Mouse (Mus musculus): ENCODE results near the gene Pak6. TPM values are rescaled to one million over a fixed set of nuclear protein-coding genes. Genes with fewer than 3 reads are reported as not detected.
A peak's percentile ranks its signal among the peaks of the same experiment; 100 is the strongest.

Gene Pak6
- polyA plus RNA-seq, 1 experiment from 2014 or later = 1.6 TPM

DNA sequence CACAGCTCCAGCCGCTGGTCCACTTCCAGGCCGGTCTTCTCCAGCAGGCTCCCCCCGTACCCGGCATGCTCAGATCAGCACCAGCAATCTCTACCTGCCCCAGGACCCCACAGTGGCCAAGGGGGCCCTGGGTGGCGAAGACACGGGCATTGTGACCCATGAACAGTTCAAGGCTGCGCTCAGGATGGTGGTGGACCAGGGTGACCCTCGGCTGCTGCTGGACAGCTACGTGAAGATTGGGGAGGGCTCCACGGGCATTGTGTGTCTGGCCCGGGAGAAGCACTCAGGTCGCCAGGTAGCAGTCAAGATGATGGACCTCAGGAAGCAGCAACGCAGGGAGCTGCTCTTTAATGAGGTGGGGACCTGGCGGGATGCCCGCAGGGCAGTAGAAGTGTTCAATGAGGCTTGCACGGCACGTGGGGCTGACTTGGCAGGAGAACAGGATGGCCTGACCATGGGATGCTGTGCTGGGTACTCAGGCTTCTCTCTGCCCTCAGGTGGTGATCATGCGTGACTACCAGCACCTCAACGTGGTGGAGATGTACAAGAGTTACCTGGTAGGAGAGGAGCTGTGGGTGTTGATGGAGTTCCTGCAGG lies 30.4 kb downstream of the Pak6 start:
- no peak overlapping the region for H3K27ac ChIP-seq
- DNase-seq (ENCODE audit: extremely low spot score, low spot score) = no peak
- H3K9me3 ChIP-seq = no peaks in the 10 kb centered on the region
- peaks cover 74% of the 10 kb centered on the region for H3K27me3 ChIP-seq (ENCODE audit: poor library complexity, severe bottlenecking)
- H3K4me1 ChIP-seq = 0 out of 2 replicates have a peak, but pooled peaks cover 5% of the 10 kb centered on the region
- H3K4me3 ChIP-seq = no peak overlapping the region
- H3K36me3 ChIP-seq (replicated peaks) = no peaks in the 10 kb centered on the region
- 87% methylated on average over 19 of the region's 19 CpGs for WGBS

DNA sequence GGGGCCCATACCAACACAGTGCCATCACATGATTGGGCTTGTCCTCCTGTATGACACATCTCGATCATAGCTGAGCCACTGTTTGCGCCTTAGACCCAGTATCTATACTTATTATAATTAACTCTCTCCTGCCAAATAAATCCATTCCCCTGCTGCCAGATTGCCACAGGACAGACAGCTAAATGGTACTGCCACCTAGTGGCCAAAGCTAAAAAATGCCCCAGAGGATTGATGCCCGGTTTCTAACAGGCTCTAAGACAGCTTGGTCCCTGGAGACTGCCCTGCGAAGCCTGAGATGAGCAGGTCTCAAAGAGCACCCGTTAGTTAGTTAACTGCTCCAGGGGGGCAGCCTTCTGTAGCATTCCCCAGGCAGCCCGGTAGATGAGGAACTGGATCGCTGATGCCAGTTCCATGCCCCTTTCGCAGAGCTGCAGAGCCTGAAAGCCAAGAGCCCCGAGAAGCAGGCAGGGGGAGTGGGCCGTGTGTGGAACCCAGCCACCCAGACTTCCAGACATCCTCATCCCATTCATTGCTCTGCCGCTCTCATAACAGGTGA lies 32.7 kb downstream of the Pak6 start:
- peak; percentile 64 for DNase-seq (ENCODE audit: extremely low spot score, low spot score)
- WGBS = 34% methylated on average over 11 of the region's 11 CpGs
- H3K27me3 ChIP-seq (ENCODE audit: poor library complexity, severe bottlenecking) = peaks cover 86% of the 10 kb centered on the region

DNA sequence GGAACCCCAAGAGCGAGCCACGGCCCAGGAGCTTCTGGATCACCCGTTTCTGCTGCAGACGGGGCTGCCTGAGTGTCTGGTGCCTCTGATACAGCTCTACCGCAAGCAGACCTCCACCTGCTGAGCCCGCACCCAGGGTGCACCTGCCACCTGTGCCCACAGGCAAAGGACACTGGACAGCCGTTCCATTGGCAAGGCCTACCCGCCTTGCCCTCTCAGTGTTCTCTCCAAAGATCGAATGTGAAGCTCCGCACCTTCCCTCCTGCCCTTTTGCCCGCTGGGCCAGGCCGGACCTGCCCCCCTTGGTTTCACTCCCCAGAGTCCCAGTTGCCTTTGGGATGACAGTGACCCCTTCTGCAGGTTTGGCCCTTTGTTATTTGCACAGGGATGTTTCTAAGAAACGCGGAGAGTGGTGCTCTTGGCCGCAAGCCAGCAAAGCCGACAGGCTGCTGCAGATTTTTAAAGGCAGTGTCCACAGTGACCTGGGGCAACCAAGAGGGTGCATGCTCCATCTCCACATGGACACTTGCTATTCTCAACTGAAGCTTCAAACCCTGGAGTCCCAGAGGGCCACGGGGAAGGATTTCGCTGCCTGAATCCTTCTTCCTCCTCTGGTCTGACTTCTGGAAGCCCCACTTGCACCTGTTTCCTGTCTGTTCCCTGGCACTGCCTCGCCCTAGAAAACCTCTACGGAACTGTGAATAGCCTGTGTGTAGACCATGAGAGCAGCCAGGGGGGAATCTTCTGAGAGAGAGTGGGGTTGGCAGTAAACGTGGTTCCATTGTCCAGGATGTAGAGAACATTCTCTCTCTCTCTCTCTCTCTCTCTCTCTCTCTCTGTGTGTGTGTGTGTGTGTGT lies 33.6 kb downstream of the Pak6 start:
- Histone ChIP-seq H3K4me1 (peaks cover 21% of the 10 kb centered on the region), H3K36me3 (replicated peaks) (no peaks in the 10 kb centered on the region), H3K27ac (no peak overlapping the region), H3K27me3 (ENCODE audit: poor library complexity, severe bottlenecking) (peaks cover 91% of the 10 kb centered on the region), H3K9me3 (no peaks in the 10 kb centered on the region), H3K4me3 (no peak overlapping the region)
- no peak for DNase-seq (ENCODE audit: extremely low spot score, low spot score)
- 61% methylated on average over 21 of the region's 21 CpGs for WGBS

More for the DNA sequence above, 32.7 kb downstream of the Pak6 start:
- H3K4me1 ChIP-seq = peaks cover 14% of the 10 kb centered on the region
- H3K36me3 ChIP-seq (replicated peaks) = no peaks in the 10 kb centered on the region
- H3K27ac ChIP-seq = no peak overlapping the region
- no peaks in the 10 kb centered on the region for H3K9me3 ChIP-seq
- no peak overlapping the region for H3K4me3 ChIP-seq

DNA sequence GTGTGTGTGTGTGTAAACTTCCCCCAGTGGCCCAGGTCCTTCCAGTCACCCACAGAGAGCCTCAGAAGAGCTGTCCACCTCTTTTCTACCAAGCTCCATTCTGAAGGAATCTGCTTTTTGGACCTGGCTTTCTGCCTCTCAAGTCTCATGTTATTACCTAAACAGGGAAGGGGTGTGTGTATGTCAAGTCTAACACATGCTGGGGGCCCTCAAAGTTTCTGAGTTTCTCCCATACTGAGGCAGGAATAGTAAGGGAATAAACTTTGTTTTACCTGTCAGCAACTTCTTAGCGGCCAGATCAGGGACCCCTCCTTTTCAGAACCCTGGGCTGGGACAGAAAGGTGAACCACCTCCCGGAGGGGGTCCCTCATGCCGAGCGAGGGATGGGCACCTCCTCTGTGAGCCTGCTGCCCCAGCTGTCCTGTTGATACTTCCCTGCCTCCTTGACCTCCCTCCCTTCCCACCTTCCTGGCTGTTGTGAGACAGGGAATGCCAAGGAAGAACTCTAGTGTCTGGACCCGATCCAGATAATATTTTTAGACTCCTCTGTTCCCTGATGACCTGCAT lies 34.3 kb downstream of the Pak6 start:
- Histone ChIP-seq H3K27ac (no peak overlapping the region), H3K4me3 (no peak overlapping the region), H3K9me3 (no peaks in the 10 kb centered on the region), H3K4me1 (peaks cover 29% of the 10 kb centered on the region), H3K27me3 (ENCODE audit: poor library complexity, severe bottlenecking) (peaks cover 98% of the 10 kb centered on the region), H3K36me3 (replicated peaks) (no peaks in the 10 kb centered on the region)
- DNase-seq (ENCODE audit: extremely low spot score, low spot score) = no peak
- 54% methylated on average over 5 of the region's 5 CpGs for WGBS

DNA sequence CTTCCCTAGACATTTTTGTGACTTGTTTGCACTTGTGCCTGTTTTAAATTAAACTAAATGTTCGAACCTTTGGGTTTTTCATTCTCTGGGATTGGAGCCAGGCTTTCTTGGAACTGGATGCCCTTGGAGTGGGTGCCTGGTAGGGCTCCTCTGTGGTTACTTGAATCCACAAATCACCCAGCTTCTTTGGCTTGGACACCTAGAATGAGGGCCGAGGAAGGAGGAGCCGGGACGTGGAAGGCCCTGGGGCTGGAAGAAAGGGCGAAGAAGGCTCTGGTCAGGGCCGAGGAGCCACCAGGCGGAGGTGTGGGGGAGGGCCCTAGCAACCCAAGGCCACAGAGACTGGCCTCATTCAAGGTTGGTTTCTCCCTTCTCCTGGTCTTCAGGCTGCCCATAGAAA lies 34.9 kb downstream of the Pak6 start:
- 40% methylated on average over 7 of the region's 7 CpGs for WGBS
- Histone ChIP-seq H3K36me3 (replicated peaks) (no peaks in the 10 kb centered on the region), H3K4me3 (no peak overlapping the region), H3K9me3 (no peaks in the 10 kb centered on the region), H3K27ac (no peak overlapping the region), H3K27me3 (ENCODE audit: poor library complexity, severe bottlenecking) (peaks cover 98% of the 10 kb centered on the region), H3K4me1 (peaks cover 34% of the 10 kb centered on the region)
- no peak for DNase-seq (ENCODE audit: extremely low spot score, low spot score)

DNA sequence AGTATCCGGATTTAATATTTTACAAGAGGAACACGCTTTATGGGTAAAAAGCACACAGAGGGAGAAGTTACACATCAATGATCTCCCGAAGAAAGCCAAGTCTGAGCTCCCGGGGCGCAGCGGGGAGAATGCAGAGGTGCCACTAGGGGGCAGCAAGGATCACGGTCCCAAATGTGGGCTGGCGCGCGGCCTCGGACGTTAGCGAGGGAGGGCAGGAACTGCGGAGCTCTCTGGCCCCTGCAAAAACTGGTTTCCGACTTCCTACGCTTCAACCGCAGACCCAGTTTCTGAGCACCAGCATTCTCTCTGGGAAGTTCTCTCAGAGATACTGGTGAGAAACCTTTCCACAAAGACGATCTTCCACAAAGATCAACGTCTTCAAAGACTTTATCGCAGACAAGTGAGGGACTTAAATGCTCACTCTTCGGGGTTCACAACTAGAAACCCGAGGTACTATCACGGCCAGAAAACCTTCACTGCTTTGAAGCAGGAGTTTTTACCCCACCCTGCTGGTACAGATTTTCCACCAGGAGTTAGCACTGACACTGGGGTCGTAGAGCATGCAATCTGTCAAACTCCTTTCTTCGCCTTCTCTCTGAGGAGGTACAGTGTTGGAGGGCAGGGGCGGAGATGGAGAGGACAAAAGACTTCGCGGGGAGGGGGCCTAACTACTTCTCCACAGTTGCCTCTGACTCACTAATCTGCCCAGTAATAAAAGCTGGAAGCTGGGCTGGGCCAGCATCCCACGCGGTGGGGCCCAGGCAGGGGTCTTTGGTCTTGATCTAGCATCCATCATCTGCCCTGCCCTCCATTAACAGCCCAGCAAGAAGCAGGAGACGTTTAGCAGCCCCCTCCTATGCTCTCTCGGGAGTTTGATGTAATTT lies 37.3 kb downstream of the Pak6 start:
- Histone ChIP-seq H3K4me1 (peaks cover 51% of the 10 kb centered on the region), H3K36me3 (replicated peaks) (no peaks in the 10 kb centered on the region), H3K27ac (no peak overlapping the region), H3K9me3 (no peaks in the 10 kb centered on the region), H3K27me3 (ENCODE audit: poor library complexity, severe bottlenecking) (peaks cover 98% of the 10 kb centered on the region), H3K4me3 (peak overlapping the region; percentile 39)
- peak; percentile 83 for DNase-seq (ENCODE audit: extremely low spot score, low spot score)
- 2% methylated on average over 32 of the region's 32 CpGs for WGBS

DNA sequence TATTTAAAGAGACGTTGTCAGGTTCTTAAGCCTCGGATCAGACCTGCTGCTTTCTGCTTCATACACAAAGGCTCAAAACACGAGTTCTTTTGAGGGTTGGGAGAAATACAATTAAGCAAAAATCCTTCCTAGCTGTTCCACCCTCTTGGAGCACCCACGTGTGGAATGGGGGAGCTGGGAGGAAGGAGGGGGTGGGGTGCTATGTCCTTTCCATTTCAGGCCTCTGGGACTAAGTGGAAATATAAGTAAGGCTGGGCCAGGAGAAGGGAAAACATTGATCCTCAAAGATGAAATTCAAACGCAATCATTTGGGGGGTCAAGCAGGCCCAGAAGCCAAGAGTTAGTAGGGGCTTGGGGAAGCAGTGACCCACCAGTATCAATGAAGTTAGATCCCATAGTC lies 38.1 kb downstream of the Pak6 start:
- Histone ChIP-seq H3K27me3 (ENCODE audit: poor library complexity, severe bottlenecking) (peaks cover 99% of the 10 kb centered on the region), H3K4me1 (peaks cover 54% of the 10 kb centered on the region), H3K27ac (no peak overlapping the region), H3K4me3 (peak overlapping the region; percentile 39; the same call in 1 of the 2 replicates), H3K9me3 (no peaks in the 10 kb centered on the region), H3K36me3 (replicated peaks) (no peaks in the 10 kb centered on the region)
- no peak for DNase-seq (ENCODE audit: extremely low spot score, low spot score)
- 3% methylated on average over 5 of the region's 5 CpGs for WGBS

DNA sequence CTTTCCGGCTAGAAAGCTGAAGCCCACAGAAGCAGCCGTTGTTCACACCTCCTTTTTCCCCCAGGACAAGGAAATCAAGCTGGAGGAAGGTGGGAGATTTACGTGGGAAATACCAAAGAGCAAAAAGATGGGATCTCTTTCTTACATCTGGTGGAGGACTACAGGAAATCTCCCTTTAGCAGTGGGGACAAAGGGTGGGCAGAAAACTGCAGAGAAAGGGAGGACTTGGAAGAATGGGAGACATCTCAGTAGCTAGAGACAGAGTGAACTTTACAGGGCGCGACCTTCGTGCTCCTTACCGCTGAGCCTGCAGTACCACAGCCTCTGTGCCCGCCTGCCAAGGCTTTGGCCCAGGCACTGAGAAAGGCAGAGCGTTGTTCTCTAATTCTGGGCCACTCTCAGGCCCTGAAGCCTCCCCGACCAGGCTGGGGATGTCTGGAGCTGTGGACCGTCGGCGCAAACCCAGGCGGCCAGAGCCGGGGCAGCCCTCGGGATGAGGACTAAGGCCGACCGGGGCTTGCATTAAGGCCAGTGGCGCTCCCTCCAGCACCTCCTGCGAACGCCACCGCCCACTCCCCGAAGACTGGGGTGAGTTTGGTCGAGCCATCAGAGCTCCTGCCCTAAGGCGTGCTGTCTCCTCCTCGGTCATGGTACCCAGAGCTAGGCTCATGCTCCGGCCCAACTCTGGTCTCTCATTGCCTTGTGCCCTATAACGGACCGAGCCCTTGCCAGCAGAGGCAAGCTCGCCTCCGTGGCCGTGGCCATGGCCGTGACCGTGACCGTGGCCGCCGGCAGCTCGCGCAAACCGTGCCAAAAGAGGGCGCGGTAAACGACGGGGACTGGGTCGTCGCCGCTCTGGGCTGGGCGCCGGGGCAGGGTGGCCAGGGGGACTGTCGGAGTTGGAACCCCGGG lies 39.1 kb downstream of the Pak6 start:
- Histone ChIP-seq H3K4me3 (peak overlapping the region; percentile 53), H3K27ac (no peak overlapping the region), H3K4me1 (peaks cover 64% of the 10 kb centered on the region), H3K27me3 (ENCODE audit: poor library complexity, severe bottlenecking) (peaks cover 99% of the 10 kb centered on the region), H3K36me3 (replicated peaks) (no peaks in the 10 kb centered on the region), H3K9me3 (no peaks in the 10 kb centered on the region)
- WGBS = 3% methylated on average over 51 of the region's 51 CpGs
- DNase-seq (ENCODE audit: extremely low spot score, low spot score) = no peak

DNA sequence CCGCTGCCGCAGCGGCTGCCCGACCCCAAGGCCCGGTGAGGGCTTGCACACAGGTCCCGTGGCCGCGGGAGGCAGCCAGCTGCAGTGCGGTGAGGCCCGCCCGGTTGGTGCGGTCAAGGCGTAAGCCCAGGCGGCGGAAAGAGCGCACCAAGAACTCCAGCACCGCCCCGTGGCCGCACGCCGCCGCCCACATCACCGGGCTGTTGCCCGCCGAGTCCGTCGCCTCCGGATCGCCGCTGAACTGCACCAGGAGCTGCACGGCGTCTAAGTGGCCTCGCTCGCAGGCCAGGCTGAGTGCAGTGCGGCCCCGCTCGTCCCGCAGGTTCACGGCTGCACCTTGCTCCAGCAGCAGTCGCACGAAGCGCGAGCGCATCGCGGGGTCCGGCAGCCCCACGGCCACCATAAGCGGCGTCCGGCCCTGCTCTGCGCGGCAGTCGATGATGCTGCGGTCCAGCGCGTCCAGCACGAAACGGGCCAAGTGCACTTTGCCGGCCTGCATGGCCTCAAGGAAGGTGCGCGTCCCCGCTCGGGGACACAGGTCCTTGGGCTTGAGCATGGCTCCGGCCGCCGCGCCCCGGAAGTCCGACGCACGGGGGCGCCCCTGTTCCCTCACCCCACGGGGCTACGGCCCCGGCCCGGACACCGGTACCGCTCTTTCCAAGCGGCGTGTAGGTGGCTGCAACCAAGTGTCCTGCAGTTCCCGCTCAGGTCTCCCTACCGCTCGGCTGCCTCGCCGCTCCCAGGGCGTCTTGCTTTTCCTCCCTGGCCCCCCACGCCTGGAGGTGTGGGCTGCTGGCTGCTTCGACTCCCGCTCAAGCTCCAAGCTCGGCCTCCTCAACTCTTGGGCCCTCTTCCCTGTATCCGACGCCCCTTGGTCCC lies 40.0 kb downstream of the Pak6 start:
- H3K4me1 ChIP-seq = peaks cover 65% of the 10 kb centered on the region
- peak; percentile 58 for DNase-seq (ENCODE audit: extremely low spot score, low spot score)
- H3K27ac ChIP-seq = no peak overlapping the region
- H3K4me3 ChIP-seq = peak overlapping the region; percentile 53
- peaks cover 99% of the 10 kb centered on the region for H3K27me3 ChIP-seq (ENCODE audit: poor library complexity, severe bottlenecking)
- no peaks in the 10 kb centered on the region for H3K36me3 ChIP-seq (replicated peaks)
- no peaks in the 10 kb centered on the region for H3K9me3 ChIP-seq
- under 1% methylated on average over 93 of the region's 93 CpGs for WGBS

DNA sequence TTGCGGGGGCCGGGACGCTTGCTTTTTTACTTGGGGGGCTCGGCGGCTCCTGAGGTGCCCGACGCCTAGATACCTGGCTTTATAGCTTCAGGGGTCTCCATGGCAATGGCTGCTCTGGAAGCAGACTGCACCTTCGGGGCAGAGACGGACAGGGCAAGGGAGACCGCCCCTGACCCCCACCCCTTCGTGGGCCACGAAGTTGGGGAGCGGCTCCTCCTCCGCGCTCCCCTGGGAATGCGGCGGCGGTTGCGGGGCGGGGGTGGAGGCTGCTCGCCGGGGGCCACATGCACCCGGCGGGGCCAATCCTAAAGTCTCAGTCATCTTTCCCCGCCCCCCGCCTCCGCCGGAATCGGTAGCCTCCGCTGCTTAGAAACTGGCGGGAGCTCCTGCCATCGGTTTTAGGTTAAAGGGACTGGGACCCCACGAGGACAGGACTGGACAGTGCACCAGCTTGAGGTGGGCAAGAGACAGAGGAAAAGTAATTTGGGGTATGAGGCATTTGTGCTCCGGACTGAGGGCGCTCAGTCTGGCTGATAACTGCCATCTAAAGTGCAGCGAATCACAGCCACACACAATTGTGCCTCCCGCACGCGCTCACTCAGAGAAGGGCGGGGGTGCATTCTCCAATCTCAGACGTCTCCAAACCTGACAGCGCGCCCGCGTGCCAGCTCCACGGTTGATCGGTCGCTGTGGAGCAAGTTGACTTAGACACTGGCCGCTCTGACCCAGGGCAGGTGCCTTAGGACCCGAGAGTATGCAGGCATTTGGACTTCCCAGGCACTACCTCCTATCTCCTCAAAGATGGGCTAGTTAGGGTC lies 41.0 kb downstream of the Pak6 start, which contains the start of gene Ankrd63:
TSS of gene Ankrd63 (minus strand) at position 51 of the 818 bp plus-strand sequence.
- Histone ChIP-seq H3K27me3 (ENCODE audit: poor library complexity, severe bottlenecking) (peaks cover 100% of the 10 kb centered on the region), H3K4me3 (peak within 1 kb of the TSS; percentile 53), H3K9me3 (no peaks in the 10 kb centered on the region), H3K36me3 (replicated peaks) (no peaks in the 10 kb centered on the region), H3K4me1 (peaks cover 65% of the 10 kb centered on the region), H3K27ac (no peak within 1 kb of the TSS)
- DNase-seq (ENCODE audit: extremely low spot score, low spot score) = no peak
- under 1% methylated on average over 50 of the region's 50 CpGs for WGBS

Measured in forebrain, embryonic 10.5 days (tissue).